Mouse (Mus musculus) frontal cortex, postnatal 14 days (tissue): ENCODE results near the gene Dlgap1.
A peak's percentile ranks its signal among the peaks of the same experiment; 100 is the strongest.

ENCODE experiments used
- DNase-seq, 2 experiments: peaks; one replicate each; pipeline ENCODE4 v3.0.0; 2022; ENCODE audit warnings: low spot score in 2 of 2

Gene Dlgap1

GRCm38 (mm10) chr17:70728719-70729281 lies 759.9 kb downstream of the Dlgap1 start:
- DNase-seq, result peak in 1 of 2 experiments; percentile 34

DNA sequence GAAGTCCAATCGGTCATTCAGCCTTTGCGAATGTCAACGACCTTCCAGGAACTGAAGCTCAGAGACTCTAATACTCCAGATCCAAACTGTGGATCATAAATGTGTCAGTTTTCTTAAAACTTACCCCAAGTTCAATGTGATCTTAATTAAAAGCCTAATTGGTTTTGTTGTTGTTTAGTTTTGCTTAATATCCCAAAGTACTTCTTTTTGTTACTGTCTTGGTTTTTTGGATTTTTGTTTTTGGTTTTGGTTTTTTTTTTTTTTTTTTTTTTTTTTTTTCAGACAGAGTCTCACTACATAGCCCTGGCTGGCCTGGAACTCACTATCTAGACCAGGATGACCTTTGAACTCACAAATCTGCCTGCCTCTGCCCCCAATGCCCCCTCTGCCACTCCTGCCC lies 765.9 kb downstream of the Dlgap1 start:
- DNase-seq, result no peak

GRCm38 (mm10) chr17:70735396-70735795 lies 766.5 kb downstream of the Dlgap1 start:
- no peak for DNase-seq

DNA sequence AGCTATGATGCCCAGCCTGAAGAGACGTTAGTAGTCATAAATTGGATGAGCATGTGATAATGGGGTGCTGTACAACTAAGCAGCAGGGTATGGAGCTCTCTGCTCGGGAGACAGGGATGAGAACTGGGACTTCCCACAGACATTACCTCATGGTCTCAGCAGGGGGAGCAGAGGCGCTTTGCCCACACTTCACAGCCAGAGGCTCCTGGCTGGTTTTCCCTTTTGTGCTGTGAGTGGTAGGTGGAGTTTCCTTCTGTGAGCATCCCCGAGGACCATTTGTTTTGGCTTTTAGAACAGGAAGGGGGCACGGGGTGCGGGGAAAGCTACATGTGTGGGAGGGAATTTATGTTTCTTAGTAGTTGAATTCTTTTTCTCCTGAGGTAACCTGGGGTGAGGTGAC lies 768.6 kb downstream of the Dlgap1 start:
- peak; percentile 37 to 41 for DNase-seq

GRCm38 (mm10) chr17:70738168-70738854 lies 769.4 kb downstream of the Dlgap1 start:
- peak; percentile 56 to 57 for DNase-seq

DNA sequence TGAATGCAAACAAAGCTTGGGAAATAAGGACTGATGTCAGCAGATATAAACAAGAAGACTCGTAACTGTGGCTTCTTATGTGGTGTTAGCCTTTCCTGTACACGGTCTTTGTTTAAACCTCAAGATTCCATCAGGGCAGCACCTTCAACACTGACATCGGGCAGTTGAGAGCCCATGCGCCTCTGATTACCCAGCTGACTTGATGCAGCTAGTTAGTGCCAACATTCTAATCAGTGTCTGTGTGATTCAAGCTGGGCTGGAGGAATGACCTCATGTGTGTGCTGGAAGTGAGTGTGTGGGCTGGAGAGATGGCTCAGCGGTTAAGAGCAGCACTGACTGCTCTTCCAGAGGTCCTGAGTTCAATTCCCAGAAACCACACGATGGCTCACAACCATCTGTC lies 770.5 kb downstream of the Dlgap1 start:
- DNase-seq, result no peak

DNA sequence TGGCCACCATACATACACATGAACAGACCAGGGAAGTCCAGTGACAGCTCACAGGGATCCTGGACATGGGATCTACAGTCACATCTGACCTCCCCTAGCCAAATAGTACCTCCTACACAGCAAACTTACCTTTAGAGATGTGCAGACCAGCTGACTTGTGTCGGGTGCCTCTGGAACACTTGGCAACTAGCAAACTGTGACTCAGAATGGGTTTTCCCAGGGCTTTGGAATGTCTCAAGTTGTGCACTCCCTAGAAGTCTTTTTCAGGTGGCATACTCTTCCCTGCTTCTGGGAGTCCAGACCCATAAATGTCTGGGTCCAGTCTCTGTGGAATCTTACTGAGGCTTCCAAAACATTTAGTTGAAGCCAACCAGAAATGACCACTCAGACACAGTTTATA lies 772.8 kb downstream of the Dlgap1 start:
- DNase-seq, result no peak

GRCm38 (mm10) chr17:70744570-70745153 lies 775.8 kb downstream of the Dlgap1 start:
- DNase-seq, result no peak

GRCm38 (mm10) chr17:70745385-70745784 lies 776.5 kb downstream of the Dlgap1 start:
- no peak for DNase-seq

DNA sequence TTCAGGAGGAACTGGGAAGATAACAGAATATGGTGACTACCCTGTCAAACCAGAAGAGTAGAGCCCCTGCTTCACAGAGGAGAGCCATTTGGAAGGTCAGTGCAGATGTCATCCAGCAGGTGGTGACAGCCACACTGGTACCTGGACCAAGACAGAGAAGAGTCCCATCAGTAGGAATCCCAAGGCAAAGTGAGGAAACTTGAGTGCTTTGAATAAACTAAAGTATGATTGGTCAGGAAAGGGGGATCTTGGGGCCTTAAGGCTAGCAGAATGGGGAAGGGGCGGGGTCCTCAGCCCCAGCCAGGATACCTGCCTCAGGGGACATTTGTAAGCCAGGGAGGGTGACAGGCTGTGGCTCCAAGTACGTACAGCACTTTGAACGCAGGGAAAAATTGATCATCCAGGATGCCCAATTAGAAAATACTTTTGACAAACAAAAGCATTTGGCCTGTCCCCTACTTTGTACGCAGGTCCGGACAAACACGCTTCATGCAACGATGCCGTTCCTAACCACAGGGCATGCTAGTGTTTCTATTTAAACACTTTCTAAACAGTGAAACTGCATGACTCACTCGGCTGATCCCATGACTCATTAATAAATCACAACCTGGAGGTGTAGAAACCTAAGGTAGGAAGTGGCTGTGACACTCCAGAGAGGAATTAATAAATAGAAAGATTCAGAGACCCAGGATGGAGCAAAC lies 777.7 kb downstream of the Dlgap1 start:
- no peak for DNase-seq

DNA sequence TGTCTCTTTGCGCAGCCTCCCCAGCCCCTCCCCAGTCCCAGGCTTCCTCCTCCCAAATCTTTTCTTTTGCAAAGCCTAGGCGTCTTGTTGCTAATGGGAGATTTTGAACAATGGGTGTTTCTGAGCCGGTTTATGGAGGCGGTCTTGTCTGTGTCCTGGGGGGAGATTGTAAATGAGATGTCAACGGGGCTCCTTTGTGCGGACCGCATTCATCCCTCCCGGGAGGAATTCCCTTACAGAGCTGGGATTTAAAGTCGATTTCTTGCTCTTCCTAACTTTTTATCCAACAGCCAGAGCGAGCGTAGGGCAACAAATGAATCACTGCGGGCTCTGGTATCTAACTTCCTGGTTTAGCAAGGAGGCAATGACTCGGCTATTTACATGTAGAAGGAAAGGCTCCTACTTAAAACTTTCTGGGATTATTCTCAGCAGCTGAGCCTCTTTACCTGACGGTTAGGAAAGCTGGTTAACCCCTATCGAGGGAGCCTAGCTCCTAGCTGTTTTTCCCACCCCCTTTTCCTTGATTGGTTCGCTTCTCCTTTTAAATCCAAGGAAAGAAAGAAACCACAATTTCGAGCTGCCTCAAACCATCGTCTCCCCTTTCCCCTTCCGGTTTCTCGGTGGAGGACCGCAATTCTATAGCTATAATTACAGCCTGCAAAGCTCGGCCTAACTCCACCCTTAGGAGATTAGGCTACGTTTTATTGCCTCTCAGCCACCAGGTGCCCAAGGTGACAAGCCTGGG lies 779.0 kb downstream of the Dlgap1 start:
- DNase-seq, result no peak

DNA sequence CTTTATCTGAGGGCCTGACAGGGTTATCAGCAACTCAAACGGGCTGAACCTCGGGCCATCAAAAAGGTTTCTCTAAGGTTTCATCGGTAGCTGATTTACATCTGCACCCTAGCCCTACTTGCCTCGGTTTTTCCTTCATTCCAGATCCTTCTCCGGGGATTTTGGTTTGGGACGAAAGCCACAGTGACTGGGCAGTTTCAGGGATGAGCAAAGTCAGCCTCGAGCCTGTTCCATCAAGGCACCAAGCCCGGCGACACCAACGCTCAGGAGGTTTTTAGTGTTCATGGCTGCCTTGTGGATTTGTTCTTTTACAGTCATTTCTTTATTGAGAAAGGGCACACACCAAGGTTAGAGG lies 779.6 kb downstream of the Dlgap1 start:
- DNase-seq, result no peak

GRCm38 (mm10) chr17:70748964-70749650 lies 780.2 kb downstream of the Dlgap1 start:
- no peak for DNase-seq

DNA sequence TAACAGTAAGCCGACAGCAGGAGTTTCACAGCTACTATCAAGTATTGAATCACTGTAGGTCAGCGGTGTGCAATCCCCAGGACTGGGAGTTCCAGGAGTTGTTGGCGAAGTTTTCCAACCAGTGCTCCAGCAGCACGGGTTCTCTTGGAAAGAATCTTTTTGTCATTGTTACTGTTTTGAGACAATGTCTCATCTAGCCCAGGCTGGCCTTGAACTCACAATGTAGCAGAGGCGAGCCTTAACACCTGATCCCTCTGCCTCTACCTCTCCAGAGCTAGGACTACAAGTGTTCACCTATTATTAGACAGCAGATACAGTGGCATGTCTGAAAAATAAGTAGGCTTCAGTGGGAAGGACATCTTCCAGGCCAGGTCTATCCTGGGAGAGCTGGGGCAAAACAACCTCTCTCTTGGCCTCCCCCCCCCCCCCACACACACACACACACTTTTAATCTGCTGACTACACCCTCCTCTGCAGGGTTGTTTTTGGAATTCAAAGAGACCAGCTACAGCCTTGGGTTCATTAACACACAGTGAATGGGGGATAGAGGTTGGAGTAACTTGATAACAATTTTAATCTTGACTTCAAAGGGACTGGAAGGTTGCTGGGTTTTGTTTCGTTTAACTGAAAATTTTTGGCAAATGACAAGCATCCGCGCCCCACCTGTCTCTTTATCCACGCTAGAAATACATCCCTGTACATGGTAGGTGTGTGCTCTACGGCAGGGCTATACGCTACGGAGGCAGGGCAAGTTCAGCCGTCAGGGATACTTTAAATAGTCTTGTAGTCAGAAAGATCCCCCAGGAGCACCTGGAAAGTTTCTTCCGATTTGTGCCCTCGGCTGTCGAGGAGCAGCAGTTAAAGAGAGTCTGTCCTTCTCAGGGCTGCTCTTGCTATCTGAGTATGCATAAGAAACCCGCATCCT lies 781.6 kb downstream of the Dlgap1 start:
- DNase-seq, result no peak

- DNase-seq, result no peak
These were observed 782.3 kb downstream of the Dlgap1 start for GRCm38 (mm10) chr17:70751161-70751651.

DNA sequence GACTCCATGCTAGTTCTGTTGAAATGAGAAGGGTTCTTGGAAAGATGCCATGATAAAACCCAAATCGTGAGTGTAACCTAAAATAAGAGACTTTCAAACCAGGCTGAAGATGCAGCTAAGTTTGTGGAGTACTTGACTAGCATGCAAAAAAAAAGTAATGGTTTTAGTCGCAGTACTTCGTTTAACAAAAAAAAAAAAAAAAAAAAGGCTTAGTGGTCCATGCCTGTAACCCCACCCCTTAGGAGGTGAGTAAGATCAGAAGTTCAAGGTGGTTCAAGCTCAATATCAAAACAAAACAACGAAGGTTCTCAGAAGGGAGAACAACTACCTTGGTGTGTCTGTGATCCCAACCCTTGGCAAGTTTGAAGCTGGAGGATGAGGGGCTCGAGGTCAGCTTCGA lies 782.8 kb downstream of the Dlgap1 start:
- no peak for DNase-seq

- no peak for DNase-seq
These were observed 784.7 kb downstream of the Dlgap1 start for GRCm38 (mm10) chr17:70753444-70754032.

- DNase-seq, result no peak
These were observed 785.2 kb downstream of the Dlgap1 start for GRCm38 (mm10) chr17:70754041-70754440.

- no peak for DNase-seq
These were observed 785.8 kb downstream of the Dlgap1 start for GRCm38 (mm10) chr17:70754638-70755037.
